Mouse (Mus musculus): ENCODE data around the gene Tgfbr3. TPM values are rescaled to one million over a fixed set of nuclear protein-coding genes. Genes with fewer than 3 reads are reported as not detected.
A peak's percentile ranks its signal among the peaks of the same experiment; 100 is the strongest.

The Tgfbr3 gene
- polyA plus RNA-seq, 1 experiment from 2014 or later = 24.4 TPM

GRCm38 (mm10) chr5:107176196-107176595 lies 113.2 kb downstream of the Tgfbr3 start:
- no peak overlapping the region for H3K9ac ChIP-seq (ENCODE audit: low read length)
- no peak overlapping the region for H3K4me3 ChIP-seq (ENCODE audit: low read depth, low read length)
- 71% methylated on average over 4 of the region's 4 CpGs for WGBS
- no peaks in the 10 kb centered on the region for H3K27me3 ChIP-seq (replicated peaks; ENCODE audit: control insufficient read depth, insufficient read depth, low read length)
- H3K4me2 ChIP-seq (ENCODE audit: low read length) = no peak overlapping the region
- no peak for DNase-seq (ENCODE audit: low spot score)
- H3K27ac ChIP-seq (ENCODE audit: low read depth) = no peak overlapping the region
- no peak for ATAC-seq (replicated peaks; ENCODE audit: low FRiP score, low TSS enrichment, low read depth)
- no peaks in the 10 kb centered on the region for H3K9me3 ChIP-seq (ENCODE audit: control insufficient read depth, low read length)
- peaks cover 34% of the 10 kb centered on the region for H3K4me1 ChIP-seq (replicated peaks; ENCODE audit: control insufficient read depth, insufficient read depth, low read length)
- no peaks in the 10 kb centered on the region for H3K36me3 ChIP-seq (ENCODE audit: control insufficient read depth, insufficient read depth, low read length)

DNA sequence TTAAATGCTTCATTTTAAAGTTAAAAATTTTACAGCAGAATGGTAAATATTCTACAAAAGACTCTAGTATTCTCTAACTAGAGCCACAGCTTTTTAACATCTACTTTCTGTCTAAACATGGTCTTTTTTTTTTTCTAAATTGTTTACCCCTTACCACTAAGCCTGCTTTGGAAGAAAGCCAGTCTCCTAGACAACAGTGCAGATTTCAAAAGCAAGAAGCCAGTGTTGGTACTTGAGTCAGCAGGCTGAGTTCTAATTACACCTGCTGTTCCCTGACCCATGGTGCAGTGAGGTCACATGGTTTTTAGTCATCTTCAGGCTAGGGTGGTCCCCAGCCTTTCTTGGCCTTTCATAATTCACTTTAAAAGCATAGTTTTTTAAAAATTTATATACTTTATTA lies 115.2 kb downstream of the Tgfbr3 start:
- Histone ChIP-seq H3K9ac (ENCODE audit: low read length) (no peak overlapping the region), H3K36me3 (ENCODE audit: control insufficient read depth, insufficient read depth, low read length) (no peaks in the 10 kb centered on the region), H3K4me3 (ENCODE audit: low read depth, low read length) (no peak overlapping the region), H3K4me1 (replicated peaks; ENCODE audit: control insufficient read depth, insufficient read depth, low read length) (peaks cover 34% of the 10 kb centered on the region), H3K4me2 (ENCODE audit: low read length) (no peak overlapping the region), H3K9me3 (ENCODE audit: control insufficient read depth, low read length) (no peaks in the 10 kb centered on the region), H3K27ac (ENCODE audit: low read depth) (no peak overlapping the region), H3K27me3 (replicated peaks; ENCODE audit: control insufficient read depth, insufficient read depth, low read length) (no peaks in the 10 kb centered on the region)
- no peak for DNase-seq (ENCODE audit: low spot score)
- no peak for ATAC-seq (replicated peaks; ENCODE audit: low FRiP score, low TSS enrichment, low read depth)

DNA sequence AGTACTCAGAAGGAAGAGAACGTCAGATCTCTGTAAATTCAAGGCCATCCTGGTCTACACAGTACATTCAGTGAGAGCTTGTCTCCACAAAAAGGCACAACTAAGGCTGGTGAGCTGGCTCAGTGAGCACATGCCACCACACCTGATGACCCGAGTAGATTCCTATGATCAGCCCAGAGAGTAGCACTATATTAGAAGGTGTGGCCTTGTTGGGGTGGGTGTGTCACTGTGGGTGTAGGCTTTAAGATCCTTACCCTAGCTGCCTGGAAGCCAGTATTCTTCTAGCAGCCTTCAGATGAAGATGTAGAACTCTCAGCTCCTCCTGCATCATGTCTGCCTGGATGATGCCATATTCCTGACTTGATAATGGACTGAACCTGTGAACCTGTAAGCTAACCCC lies 115.9 kb downstream of the Tgfbr3 start:
- Histone ChIP-seq H3K4me3 (ENCODE audit: low read depth, low read length) (no peak overlapping the region), H3K9ac (ENCODE audit: low read length) (no peak overlapping the region), H3K36me3 (ENCODE audit: control insufficient read depth, insufficient read depth, low read length) (no peaks in the 10 kb centered on the region), H3K27ac (ENCODE audit: low read depth) (no peak overlapping the region), H3K4me1 (replicated peaks; ENCODE audit: control insufficient read depth, insufficient read depth, low read length) (peaks cover 35% of the 10 kb centered on the region), H3K4me2 (ENCODE audit: low read length) (no peak overlapping the region), H3K9me3 (ENCODE audit: control insufficient read depth, low read length) (no peaks in the 10 kb centered on the region), H3K27me3 (replicated peaks; ENCODE audit: control insufficient read depth, insufficient read depth, low read length) (no peaks in the 10 kb centered on the region)
- DNase-seq (ENCODE audit: low spot score) (no peak), ATAC-seq (replicated peaks; ENCODE audit: low FRiP score, low TSS enrichment, low read depth) (no peak)
- 83% methylated on average over 2 of the region's 2 CpGs for WGBS

DNA sequence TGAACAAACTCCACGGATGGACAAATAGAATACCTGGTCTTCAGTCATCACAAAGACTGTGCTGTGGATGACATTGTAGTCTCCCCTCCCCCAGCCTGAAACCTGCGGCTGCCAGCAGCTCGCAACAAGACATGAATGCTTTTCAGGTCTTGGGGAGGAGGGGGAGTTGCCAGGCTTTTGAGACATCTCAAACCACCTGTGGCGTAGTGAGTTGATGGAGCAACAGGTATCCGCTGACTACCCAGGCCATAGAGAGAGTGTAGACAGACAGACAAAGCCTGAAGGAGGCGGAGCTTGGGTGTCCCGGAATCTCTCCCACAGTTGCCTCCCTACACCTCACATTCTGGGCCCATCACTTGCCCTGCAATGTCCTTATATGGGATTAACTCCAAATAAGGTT lies 117.6 kb downstream of the Tgfbr3 start:
- Histone ChIP-seq H3K27ac (ENCODE audit: low read depth) (no peak overlapping the region), H3K36me3 (ENCODE audit: control insufficient read depth, insufficient read depth, low read length) (no peaks in the 10 kb centered on the region), H3K4me2 (ENCODE audit: low read length) (no peak overlapping the region), H3K9me3 (ENCODE audit: control insufficient read depth, low read length) (no peaks in the 10 kb centered on the region), H3K4me3 (ENCODE audit: low read depth, low read length) (no peak overlapping the region), H3K4me1 (replicated peaks; ENCODE audit: control insufficient read depth, insufficient read depth, low read length) (peaks cover 39% of the 10 kb centered on the region), H3K9ac (ENCODE audit: low read length) (no peak overlapping the region), H3K27me3 (replicated peaks; ENCODE audit: control insufficient read depth, insufficient read depth, low read length) (no peaks in the 10 kb centered on the region)
- WGBS = 79% methylated on average over 7 of the region's 7 CpGs
- ATAC-seq (replicated peaks; ENCODE audit: low FRiP score, low TSS enrichment, low read depth) (no peak), DNase-seq (ENCODE audit: low spot score) (no peak)

GRCm38 (mm10) chr5:107169796-107170195 lies 119.6 kb downstream of the Tgfbr3 start:
- Histone ChIP-seq H3K27ac (ENCODE audit: low read depth) (no peak overlapping the region), H3K9me3 (ENCODE audit: control insufficient read depth, low read length) (no peaks in the 10 kb centered on the region), H3K4me3 (ENCODE audit: low read depth, low read length) (no peak overlapping the region), H3K4me1 (replicated peaks; ENCODE audit: control insufficient read depth, insufficient read depth, low read length) (peaks cover 46% of the 10 kb centered on the region), H3K27me3 (replicated peaks; ENCODE audit: control insufficient read depth, insufficient read depth, low read length) (no peaks in the 10 kb centered on the region), H3K36me3 (ENCODE audit: control insufficient read depth, insufficient read depth, low read length) (no peaks in the 10 kb centered on the region), H3K4me2 (ENCODE audit: low read length) (no peak overlapping the region), H3K9ac (ENCODE audit: low read length) (no peak overlapping the region)
- DNase-seq (ENCODE audit: low spot score) = no peak
- no peak for ATAC-seq (replicated peaks; ENCODE audit: low FRiP score, low TSS enrichment, low read depth)
- 86% methylated on average over 5 of the region's 5 CpGs for WGBS

GRCm38 (mm10) chr5:107167872-107168300 lies 121.5 kb downstream of the Tgfbr3 start:
- Histone ChIP-seq H3K4me2 (ENCODE audit: low read length) (peak overlapping the region; percentile 43), H3K9ac (ENCODE audit: low read length) (no peak overlapping the region), H3K4me1 (replicated peaks; ENCODE audit: control insufficient read depth, insufficient read depth, low read length) (peaks cover 46% of the 10 kb centered on the region), H3K36me3 (ENCODE audit: control insufficient read depth, insufficient read depth, low read length) (no peaks in the 10 kb centered on the region), H3K27ac (ENCODE audit: low read depth) (peak overlapping the region; percentile 77), H3K4me3 (ENCODE audit: low read depth, low read length) (no peak overlapping the region), H3K27me3 (replicated peaks; ENCODE audit: control insufficient read depth, insufficient read depth, low read length) (no peaks in the 10 kb centered on the region), H3K9me3 (ENCODE audit: control insufficient read depth, low read length) (no peaks in the 10 kb centered on the region)
- ATAC-seq (replicated peaks; ENCODE audit: low FRiP score, low TSS enrichment, low read depth) (no peak), DNase-seq (ENCODE audit: low spot score) (peak; percentile 70)
- 39% methylated on average over 8 of the region's 8 CpGs for WGBS

DNA sequence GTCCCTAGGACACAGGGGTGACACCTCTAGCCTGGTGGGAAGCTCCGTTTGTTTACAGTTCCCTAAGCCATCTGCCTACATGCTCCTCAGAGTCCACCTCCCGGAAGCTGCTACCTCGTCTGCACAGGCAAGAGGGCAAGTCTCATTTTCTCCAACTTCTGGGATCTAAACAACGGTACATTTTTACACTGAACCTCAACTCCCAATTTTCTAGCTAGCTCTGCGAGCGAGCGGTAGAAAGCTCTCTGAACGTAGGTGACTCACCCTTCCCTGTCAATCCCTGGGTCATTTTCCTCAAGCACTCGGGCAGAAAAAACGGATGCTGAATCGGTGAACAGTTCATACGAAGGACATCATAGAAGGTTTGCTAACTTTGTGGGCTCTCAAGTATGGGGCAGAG lies 122.1 kb downstream of the Tgfbr3 start:
- 22% methylated on average over 12 of the region's 12 CpGs for whole genome bisulfite sequencing
- Histone ChIP-seq H3K27me3 (replicated peaks; ENCODE audit: control insufficient read depth, insufficient read depth, low read length) (no peaks in the 10 kb centered on the region), H3K9ac (ENCODE audit: low read length) (no peak overlapping the region), H3K9me3 (ENCODE audit: control insufficient read depth, low read length) (no peaks in the 10 kb centered on the region), H3K36me3 (ENCODE audit: control insufficient read depth, insufficient read depth, low read length) (no peaks in the 10 kb centered on the region), H3K4me2 (ENCODE audit: low read length) (peak overlapping the region; percentile 43), H3K4me3 (ENCODE audit: low read depth, low read length) (no peak overlapping the region), H3K27ac (ENCODE audit: low read depth) (peak overlapping the region; percentile 77), H3K4me1 (replicated peaks; ENCODE audit: control insufficient read depth, insufficient read depth, low read length) (peaks cover 43% of the 10 kb centered on the region)
- ATAC-seq (replicated peaks; ENCODE audit: low FRiP score, low TSS enrichment, low read depth) (no peak), DNase-seq (ENCODE audit: low spot score) (peak; percentile 67)

GRCm38 (mm10) chr5:107166659-107167370 lies 122.6 kb downstream of the Tgfbr3 start:
- WGBS = 32% methylated on average over 11 of the region's 11 CpGs
- H3K4me1 ChIP-seq (replicated peaks; ENCODE audit: control insufficient read depth, insufficient read depth, low read length) = peaks cover 37% of the 10 kb centered on the region
- DNase-seq (ENCODE audit: low spot score) (no peak), ATAC-seq (replicated peaks; ENCODE audit: low FRiP score, low TSS enrichment, low read depth) (no peak)
- peak overlapping the region; percentile 77 for H3K27ac ChIP-seq (ENCODE audit: low read depth)
- H3K27me3 ChIP-seq (replicated peaks; ENCODE audit: control insufficient read depth, insufficient read depth, low read length) = no peaks in the 10 kb centered on the region
- no peak overlapping the region for H3K9ac ChIP-seq (ENCODE audit: low read length)
- H3K9me3 ChIP-seq (ENCODE audit: control insufficient read depth, low read length) = no peaks in the 10 kb centered on the region
- peak overlapping the region; percentile 43 for H3K4me2 ChIP-seq (ENCODE audit: low read length)
- H3K36me3 ChIP-seq (ENCODE audit: control insufficient read depth, insufficient read depth, low read length) = no peaks in the 10 kb centered on the region
- no peak overlapping the region for H3K4me3 ChIP-seq (ENCODE audit: low read depth, low read length)

DNA sequence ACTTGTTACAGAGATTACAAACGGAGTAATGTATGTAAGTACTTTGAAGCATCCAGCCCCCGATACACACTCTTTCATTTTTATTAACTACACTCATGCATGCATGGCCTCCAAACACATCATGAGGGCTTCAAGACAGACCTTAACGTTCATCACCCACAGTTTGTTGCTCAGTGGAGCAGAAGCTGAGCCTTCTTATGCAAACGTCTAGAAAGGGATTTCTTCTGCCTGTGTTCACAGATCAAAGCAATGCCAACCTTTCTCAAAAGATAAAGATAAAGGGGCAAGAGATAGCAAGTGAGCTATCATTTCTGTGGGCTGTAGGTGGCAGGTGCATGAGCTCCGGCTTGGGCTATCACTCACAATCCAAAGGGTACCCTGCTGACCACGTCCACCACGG lies 123.7 kb downstream of the Tgfbr3 start:
- Histone ChIP-seq H3K4me3 (ENCODE audit: low read depth, low read length) (no peak overlapping the region), H3K4me1 (replicated peaks; ENCODE audit: control insufficient read depth, insufficient read depth, low read length) (peaks cover 34% of the 10 kb centered on the region), H3K4me2 (ENCODE audit: low read length) (no peak overlapping the region), H3K36me3 (ENCODE audit: control insufficient read depth, insufficient read depth, low read length) (no peaks in the 10 kb centered on the region), H3K9ac (ENCODE audit: low read length) (no peak overlapping the region), H3K9me3 (ENCODE audit: control insufficient read depth, low read length) (no peaks in the 10 kb centered on the region), H3K27me3 (replicated peaks; ENCODE audit: control insufficient read depth, insufficient read depth, low read length) (no peaks in the 10 kb centered on the region), H3K27ac (ENCODE audit: low read depth) (no peak overlapping the region)
- DNase-seq (ENCODE audit: low spot score) = no peak
- WGBS = 69% methylated on average over 7 of the region's 7 CpGs
- ATAC-seq (replicated peaks; ENCODE audit: low FRiP score, low TSS enrichment, low read depth) = no peak
